Mouse (Mus musculus) adipocyte (in vitro differentiated cells): ENCODE data around the gene Tnpo1.
A peak's percentile ranks its signal among the peaks of the same experiment; 100 is the strongest.
"Not testable (repeated sequence)": the region's sequence is repeated elsewhere in the genome, so short reads cannot be mapped to it uniquely, and the experiment has no call there.

Experiments
- DNase-seq: peaks from one replicate; pipeline ENCODE4 v3.0.0-alpha.2; 2016; ENCODE audit warnings: low spot score

Tnpo1 gene

DNA sequence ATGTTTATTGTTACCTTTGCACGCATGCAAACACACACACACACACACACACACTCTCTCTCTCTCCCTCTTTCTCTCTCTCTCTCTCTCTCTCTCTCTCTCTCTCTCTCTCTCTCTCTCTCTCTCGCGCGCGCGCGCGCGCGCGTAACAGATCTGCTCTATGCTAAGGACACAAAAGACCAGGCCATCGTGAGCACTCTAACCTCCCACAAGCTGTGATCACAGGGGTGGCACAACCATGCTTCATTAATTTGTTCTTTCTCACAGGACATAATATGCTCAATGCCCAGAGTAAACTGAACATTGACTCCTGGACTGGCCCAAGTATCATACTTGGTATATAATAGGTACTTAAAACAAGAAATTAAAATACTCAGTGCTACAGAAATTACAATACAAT lies 37.0 kb downstream of the Tnpo1 start:
- no peak for DNase-seq

DNA sequence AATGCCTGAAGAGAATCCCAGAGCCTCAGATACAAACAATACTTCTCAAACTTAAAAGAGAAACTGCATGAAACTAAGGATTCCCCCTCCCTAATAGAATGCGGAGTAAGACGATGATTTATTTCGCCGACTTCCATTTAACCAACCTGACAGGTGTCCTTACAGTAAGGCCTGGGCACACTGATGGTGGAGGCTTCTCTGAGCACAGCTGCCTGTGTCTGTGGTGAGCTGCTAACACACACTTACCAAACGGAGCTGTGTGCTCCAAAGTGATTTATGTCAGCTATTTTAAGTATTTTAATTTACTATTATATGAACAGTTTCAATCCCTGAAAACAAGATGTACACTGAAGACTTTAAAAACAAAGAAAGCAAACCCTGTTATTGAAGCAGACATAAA lies 42.4 kb downstream of the Tnpo1 start:
- no peak for DNase-seq

DNA sequence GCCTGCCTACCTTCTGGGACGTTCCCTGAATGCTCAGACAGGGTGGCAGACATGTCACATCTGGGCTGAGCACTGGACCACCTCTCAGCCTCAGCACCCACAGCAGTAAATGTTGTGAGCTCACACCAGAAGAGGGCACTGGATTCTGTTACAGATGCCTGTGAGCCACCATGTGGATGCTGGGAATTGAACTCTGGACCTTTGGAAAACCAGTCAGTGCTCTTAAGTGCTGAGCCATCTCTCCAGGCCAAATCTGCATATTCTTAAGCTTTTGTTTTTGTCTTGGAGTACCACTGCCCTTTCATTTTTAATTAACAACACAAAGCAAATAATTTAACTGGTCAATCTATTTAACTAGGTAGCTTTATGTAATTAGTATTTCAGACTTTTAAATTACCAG lies 44.2 kb downstream of the Tnpo1 start:
- DNase-seq, result no peak

DNA sequence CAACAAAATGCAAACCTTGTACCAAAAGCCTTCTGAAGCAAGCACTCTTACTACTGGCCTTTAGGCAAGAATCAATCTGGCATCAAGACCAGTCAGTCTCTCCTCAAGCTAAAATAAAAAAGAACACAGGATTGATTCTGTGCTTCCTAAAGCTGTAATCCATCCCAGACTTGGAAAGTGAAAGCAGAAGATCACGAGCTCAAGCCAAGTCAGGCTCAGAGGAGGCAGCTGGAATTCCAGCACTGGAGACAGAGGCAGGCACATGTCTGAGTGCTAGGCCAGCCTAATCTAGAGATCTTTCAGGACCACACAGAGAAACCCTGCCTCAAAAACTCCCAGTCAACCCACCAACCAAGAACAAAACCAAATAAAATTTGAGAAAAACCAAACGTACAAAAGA lies 45.8 kb downstream of the Tnpo1 start:
- DNase-seq, result peak; percentile 62

DNA sequence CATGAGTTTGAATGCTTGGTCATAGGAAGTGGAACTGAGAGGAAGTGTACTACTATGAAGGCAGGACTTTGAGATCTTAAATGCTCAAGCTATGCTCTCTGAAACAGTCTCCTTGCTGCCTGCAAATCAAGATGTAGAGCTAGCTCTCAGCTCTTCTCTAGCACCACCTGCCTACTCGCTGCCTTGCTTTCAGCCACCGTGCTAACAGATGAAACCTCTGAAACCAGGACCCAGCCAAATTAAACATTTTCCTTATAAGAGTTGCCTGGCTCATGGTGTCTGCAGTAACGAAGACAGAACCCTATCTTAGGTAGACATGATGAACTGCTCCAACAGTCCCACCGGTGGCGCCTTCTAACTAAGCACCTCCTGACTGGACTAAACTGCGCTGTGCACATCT lies 46.8 kb downstream of the Tnpo1 start:
- no peak for DNase-seq

DNA sequence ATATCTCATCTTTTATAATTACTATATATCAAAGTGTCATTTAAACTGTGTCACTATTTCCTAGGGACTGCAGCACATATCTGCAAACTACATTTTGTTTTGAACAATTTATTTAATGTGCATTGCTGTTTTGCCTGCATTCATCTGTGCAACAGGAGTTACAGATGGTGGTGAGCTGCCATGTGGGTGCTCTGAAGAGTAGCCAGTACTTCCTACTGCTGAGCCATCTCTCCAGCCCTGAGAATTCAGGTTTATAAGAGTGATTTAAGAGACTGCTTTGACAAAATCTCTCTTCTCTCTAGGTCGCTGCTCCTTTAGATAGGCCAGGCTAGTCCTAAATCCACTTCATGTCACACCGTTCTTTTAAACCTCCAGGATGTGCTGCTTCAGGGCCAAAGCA lies 49.0 kb downstream of the Tnpo1 start:
- DNase-seq, result no peak

DNA sequence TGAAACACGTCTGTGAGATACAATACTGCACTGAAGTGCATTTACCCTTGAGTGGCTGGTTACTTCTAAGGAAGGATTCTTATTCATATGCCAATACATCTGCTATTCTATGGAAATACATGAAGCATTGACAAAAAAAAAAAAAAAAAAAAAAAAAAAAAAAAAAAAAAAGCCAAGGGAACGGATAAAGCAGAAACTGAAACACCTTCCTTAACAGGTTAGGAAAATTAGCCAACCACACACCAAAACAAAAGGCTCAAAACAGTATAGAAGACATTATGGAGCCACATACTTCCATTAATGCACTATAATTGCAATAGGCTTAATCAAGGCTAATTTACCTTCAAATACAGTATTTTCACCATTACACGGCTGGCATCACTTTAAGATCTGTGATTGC lies 51.5 kb downstream of the Tnpo1 start:
- no peak for DNase-seq

DNA sequence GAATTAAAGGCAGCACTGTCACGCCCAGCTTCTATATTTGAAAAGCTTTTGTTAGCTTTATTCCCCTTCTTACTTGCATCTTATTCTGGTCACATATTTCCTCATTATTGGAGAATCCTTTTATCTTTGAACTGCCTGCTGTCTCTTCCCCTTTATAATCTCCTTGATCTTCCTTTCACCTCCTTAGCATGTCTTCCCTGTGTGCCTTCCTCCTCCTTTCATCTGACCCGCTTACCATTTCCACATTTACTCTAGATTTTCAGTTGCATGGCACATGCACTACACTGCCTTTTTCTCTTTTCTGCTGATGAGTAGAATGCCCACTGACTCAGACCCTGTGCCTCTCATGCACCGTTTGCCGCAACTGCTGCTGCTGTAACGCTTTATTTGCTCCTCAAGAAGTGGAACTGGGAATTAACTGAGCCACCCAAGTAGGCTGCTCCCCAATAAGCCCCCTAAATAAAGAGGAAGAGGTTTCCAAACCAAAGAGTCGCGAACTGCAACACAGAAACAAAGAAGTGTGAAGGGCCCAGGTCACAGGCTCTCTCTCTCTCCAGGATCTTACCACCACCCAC lies 53.8 kb downstream of the Tnpo1 start:
- no peak for DNase-seq

DNA sequence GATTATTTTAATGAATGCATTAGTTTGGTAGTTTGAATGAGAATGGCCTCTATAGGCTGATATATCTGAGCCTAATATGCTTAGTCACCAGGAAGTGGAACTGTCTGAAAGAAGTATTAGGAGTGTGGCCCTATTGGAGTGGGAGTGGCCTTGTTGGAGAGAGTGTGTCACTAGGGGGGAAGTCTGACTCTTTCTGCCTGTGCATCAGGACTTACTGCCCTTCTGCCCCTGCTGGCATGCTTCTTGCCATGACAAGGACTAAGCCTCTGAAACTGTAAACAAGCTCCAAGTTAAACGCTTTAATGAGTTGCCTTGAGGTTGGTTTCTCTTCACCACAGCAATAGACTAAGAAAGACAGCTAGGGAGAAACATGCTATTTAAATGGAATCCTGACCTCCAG lies 54.9 kb downstream of the Tnpo1 start:
- no peak for DNase-seq

DNA sequence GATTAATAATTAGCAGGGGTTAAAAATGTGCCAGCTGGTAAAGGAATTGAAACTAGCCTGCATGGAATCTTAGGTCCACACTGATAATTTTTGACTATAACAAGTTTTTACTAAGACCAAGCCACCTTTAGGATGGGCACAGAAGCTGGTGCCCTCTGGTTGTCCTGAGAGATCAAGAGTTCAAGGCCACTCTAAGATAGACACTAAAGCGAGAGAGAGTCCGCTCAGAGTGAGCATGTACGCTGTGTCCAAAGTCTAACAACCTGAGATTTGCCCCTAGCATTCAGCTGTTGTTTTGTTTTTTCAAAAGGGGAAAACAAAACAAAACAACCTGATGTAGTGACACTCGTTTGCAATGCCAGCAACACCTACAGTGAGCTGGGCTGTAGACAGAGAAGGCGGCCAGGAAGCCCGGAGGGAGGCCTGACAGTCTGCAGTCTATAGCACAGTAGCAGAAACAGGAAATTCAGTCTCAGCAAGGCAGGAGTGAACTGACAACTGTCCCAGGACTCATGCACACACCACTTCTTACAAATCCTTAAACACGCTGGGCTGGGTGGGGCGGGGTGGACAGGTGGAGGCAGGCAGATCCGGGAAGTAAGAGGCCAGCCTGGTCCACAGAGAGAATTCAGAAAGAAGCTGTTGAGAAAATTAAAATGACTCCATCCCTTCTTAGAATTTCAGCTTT lies 57.8 kb downstream of the Tnpo1 start:
- no peak for DNase-seq

DNA sequence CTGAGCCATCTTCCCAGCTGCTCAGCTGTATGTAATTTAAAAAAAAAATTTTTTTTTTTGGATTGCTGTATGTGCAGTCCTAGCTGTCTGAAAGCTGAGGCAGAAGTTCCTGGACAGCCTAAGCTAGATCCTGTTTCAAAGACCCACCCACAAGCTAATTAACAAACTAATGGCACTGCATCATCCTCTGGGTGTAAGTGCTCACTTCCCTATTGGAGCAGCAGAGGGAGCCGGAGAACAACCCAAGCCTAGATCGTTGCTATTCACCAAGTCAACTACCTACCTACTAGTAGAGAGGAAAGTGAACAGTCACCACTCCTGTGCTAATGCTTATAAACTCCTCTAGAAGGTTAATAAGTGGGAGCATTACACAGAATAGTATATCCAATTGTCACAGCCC lies 58.4 kb downstream of the Tnpo1 start:
- peak; percentile 73 for DNase-seq

DNA sequence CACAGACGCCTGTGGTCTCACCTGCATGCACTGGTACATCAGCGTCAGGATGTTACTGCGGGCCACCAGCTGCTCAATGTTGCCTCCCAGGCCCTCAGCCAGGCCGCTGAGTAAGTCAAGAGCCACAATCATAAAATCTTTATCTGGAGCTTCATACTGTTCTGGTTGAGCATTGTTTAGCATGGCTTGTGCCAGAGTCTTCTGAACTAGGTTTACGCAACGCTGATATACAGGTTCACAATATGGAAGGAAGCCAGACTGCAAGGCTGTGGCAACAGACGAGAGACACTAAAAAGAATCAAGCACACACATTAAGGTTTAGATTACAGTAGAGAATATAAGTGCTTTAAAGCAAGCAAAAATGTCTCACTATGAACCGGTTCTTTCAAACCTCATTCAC lies 70.9 kb downstream of the Tnpo1 start:
- DNase-seq, result no peak

DNA sequence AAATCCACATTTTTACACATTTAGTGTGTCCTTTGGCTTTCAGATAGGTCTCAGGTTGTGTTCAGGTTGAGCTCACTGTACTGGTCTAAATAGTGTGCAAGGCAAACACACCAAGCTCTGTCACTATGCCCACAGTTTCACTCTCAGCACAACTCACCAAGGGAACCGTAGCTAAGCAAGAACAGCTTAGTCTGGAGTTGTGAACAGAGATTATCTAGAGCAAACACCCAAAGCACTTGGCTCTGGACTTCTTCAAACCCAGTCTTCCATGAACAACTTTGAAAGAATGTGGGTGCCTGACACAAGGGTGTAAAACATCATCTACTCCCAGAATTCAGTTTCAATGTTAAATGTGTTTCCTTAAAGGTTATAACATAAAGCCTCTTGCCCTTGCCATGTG lies 80.4 kb downstream of the Tnpo1 start:
- DNase-seq, result no peak

DNA sequence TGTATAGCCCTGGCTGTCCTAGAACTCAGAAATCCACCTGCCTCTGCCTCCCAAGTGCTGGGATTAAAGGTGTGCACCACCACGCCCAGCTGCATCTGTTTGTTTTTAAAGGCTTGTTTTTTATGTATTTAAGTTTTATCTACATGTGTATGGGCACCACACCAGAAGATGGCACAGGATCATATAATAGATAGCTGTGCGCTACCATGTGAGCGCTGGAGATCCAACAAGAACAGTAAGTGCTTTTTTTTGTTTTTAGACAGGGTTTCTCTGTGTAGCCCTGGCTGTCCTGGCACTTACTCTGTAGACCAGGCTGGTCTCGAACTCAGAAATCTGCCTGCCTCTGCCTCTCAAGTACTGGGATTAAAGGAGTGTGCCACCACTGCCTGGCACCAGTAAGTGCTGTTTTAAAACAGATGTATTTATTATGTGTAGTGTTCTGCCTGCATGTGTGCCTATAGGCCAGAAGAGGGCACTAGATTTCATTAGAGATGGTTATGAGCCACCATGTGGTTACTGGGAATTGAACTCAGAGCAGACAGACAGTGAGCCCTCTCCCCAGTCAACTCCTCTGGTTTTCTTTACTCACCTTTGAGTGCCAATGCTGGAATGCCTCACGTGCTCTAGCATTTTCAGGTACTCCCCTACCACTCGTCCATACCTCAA lies 89.6 kb downstream of the Tnpo1 start:
- no peak for DNase-seq

DNA sequence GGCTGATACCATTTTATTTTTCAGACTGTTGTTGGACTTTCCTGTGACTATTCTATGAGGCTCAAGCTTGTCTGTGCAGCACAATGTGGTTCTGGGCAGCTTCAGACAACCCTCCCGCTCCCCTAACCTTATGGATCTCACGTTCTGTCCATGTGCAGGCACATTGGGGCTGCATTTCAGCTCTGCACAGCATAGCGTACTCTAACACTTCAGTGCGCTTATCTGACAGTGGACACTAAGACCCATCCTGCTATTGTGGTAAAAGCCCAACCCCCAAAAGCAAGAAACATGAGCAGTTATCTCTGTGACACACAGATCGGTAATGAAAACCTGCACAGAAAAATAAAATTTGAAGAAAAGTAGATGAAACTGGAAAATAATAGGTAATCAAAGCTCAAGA lies 90.4 kb downstream of the Tnpo1 start:
- no peak for DNase-seq

DNA sequence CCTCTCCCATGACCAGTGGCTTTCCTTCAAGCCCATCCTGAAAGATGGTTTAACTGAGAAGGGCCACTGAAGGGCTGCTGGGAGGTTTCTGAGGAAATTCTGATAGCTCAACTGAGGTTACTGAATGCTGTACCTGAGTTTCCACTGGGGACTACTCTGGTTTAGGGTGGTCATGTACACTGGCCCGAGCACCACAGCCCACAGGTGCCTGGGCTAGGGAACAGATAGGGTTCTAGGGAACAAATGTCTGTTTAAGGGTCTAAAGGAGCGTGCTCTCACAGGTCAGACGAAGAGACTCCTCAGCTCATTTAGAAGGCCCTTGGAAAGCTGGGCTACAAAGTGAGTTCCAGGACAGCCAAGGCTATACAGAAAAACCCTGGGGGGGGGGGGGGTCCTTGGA lies 91.5 kb downstream of the Tnpo1 start:
- no peak for DNase-seq

DNA sequence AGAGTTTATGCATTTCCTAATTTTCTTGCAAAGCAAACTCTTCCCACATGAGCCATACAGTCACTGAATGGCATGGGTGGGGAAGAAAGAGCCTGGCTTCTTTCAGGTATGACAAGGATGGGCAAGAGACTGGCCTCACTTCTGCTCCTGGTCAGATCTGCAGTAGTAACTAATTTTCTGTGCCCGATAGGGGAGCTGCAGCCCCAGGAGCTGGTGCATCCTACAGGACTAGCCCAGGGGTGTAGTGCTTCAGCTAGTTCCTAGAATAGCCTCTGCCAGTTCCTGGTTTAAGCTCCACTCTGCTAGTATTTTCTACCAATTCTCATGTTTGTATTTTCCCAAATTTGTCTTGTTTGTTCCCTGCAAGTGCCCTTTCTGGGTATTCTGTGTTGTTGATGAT lies 92.0 kb downstream of the Tnpo1 start:
- DNase-seq, result no peak

DNA sequence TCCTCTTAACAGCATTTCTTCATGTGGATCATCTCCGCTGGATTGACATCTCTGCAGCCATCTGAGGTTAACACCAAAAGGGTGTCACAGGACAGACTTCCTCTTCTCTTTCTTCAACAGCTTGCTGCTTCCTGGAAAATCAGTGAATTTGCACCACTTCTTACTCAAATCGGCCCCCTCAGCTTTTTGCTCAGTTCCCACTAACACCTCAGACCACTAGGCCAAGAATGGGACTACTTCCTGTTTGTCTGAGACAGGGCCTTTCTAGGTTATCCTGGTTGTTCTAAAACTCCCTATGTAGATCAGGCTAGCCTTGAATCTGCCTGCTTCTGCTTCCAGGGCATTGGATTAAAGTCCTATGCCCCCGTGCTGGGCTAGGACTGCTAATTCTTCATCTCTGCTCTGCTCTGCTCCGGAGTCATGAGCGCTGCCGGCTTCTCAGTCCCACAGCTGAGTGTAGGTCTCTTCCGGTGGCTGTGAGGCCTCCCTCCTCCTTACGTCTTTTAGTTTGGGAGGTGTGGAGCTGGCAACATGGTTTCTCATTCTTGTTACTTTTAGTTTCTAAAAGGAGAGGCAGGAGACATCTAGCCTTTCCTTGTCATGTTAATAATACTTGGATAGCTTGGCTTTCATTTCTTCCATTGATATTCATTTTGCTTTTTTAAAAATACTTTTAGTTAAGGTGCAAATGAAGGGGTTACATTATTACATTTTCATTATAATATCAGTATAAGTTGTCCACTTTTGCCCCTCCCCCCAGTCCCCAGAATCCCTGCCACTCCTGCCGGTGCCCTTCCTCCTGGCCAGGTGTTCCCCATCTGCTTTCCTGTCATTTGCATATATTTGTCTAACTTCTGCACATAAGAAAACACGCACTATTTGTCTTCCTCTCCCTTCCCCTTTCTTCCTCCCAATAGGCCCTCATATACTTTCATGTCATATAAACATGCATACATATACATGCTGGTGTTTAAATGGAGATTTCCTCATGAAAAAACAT lies 93.4 kb downstream of the Tnpo1 start:
- no peak for DNase-seq

DNA sequence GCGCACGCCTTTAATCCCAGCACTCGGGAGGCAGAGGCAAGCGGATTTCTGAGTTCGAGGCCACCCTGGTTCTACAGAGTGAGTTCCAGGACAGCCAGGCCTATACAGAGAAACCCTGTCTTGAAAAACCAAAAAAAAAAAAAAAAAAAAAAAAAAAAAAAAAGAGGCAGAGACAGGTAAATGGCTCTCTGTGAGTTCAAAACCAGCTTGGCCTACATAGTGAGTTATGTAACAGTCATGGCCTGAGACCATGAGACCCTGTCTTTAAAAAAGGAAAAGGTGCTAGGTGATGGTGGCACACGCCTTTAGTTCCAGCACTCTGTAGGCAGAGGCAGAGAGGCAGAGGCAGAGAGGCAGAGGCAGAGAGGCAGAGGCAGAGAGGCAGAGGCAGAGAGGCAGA lies 97.2 kb downstream of the Tnpo1 start:
- not testable (repeated sequence) for DNase-seq

DNA sequence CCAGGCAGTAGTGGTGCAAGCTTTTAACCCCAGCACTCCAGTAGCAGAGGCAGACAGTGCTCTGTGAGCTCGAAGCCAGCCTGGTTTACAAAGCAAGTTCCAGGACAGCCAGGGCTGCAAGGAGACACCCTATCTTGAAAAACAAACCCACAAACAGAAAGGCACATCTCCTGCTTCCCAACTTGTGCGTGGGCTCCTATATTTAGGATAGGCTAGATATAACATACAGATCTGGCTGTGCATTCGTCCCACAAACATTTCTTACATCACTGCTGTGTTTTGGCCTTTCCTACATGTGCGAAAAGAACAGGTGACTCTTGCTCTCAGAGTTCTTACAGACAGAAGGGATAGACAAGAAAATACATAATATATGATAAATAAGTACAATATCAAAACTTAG lies 100.6 kb downstream of the Tnpo1 start:
- DNase-seq, result no peak

DNA sequence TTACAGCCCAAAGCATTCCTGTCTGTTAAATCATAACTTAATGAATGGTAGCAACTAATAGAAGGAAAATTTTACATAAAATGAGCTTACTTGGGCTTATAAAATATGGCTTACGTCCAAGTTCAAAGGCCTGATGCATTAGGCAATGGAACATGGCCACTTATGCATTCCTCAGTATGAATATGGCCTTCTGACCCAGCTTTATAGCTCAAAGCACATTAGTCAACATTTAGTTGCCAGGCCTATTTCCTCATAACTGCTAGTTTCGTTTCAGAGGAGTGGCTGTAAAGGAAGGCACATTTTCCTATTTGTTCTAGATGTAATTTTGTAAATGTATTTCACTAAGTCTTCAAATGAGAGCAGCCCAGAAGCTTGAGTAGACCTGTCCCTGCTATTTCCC lies 107.1 kb downstream of the Tnpo1 start:
- peak; percentile 70 for DNase-seq

DNA sequence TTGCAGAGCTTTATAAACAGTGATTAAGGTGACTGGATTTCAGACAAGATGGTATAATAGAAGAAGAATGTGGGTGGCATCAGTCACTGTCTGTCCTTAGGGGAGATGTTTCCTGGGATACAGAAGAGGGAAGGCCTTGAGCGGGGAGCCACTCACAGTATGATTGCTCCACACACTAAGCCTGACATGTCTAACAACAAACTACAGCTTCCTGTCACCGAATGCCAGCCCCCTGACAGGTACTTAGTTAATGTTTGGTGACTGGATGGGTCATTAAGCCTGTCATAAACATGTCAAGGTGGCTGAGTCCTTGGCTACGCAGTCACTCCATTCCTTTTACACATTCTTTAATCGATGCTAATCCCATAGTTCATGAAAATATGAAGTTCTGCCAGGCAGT lies 108.0 kb downstream of the Tnpo1 start:
- DNase-seq, result no peak

DNA sequence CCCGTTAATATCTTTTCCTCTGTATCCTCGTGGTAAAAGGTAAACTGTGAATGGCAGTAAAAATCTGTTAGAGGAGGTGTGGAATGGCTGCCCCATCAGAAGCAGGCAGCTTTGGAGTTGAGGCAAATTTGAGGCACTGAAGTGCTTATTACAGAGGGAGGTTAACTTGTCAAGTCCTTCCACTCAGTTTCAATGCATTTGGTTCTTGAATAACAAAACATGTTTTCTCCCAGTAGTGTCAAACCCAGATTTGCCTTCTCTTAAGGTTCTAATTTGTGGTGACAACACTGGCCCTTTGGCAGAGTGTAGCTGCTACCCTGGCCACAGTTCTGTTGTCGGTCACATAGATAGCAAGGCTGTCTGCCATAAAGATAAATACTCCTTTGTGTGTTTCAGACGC lies 108.4 kb downstream of the Tnpo1 start:
- DNase-seq, result no peak
